Mouse (Mus musculus) cortical plate, adult 2 months (tissue): ENCODE results near the gene Mxd4. TPM values are rescaled to one million over a fixed set of nuclear protein-coding genes. Genes with fewer than 3 reads are reported as not detected.

Source experiments
- H3K27ac ChIP-seq: fragments of 200-500 bp; 2 replicates; pipeline ENCODE4 v1.5.1; 2012; ENCODE audit warnings: low read length, control low read depth, inconsistent platforms; ENCODE audit not compliant: insufficient read depth
- H3K4me1 ChIP-seq: fragments of 200-500 bp; 2 replicates; pipeline ENCODE4 v1.6.1; 2011; ENCODE audit warnings: low read length; ENCODE audit not compliant: control insufficient read depth, insufficient read depth
- H3K4me3 ChIP-seq: fragments of 200-500 bp; 2 replicates; pipeline ENCODE4 v1.5.1; 2011; ENCODE audit warnings: mild to moderate bottlenecking, low read length, control low read depth; ENCODE audit not compliant: insufficient read depth
- CTCF ChIP-seq: fragments of 200-500 bp; IDR thresholded peaks from 2 replicates; pipeline ENCODE4 v1.5.1; 2011; ENCODE audit warnings: mild to moderate bottlenecking, control low read depth, low read length; ENCODE audit not compliant: insufficient read depth; ENCODE audit errors: extremely low read depth
- POLR2A ChIP-seq: fragments of 200-500 bp; IDR thresholded peaks from 2 replicates; pipeline ENCODE4 v1.6.1; 2011; ENCODE audit warnings: mild to moderate bottlenecking, low read length, control low read depth; ENCODE audit not compliant: insufficient read depth; ENCODE audit errors: extremely low read depth
- polyA plus RNA-seq: library from polyadenylated mRNA; depleted of rRNA; stranded (reverse); fragments of >200 nt; gene quantifications from 2 replicates; pipeline ENCODE4 v1.2.3, GENCODE M21; 2012; rRNA removed

Gene Mxd4
- 93.6 and 95.3 TPM in 2 replicates for polyA plus RNA-seq

GRCm38 (mm10) chr5:34187601-34188316, at the start of gene Mxd4:
Gene Mxd4 (minus strand): TSS chr5:34187720.
- TF ChIP-seq POLR2A (peak; percentile 88), CTCF (no peak)
- Histone ChIP-seq H3K4me1 (peaks cover 12% of the 10 kb centered on the region), H3K4me3 (peak within 1 kb of the TSS; percentile 76), H3K27ac (peak within 1 kb of the TSS; percentile 82)

DNA sequence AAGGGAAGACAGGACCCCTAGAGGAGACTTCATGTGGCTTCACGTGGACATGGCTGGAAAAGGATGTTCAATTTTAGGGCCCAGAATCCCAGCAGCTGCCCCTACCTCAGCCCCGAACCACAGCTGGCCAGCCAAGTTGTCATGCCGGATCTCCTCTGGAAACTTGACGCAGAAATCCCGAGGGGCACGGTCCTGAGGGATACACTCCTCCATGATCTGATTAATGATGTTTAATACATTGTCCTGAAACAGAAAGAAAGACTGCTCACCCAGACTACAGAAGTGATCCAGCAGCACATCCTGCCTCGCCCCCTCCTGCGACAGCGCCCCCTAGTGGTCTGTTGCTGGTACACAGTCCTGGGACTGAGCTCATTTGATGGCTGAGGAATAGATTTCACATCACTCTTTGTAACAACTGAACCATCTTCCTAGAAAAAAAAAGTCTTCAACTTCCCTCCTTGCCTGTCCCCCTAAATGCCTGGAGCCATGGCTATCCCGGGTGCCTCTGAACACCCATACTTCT, 48.4 kb upstream of the Mxd4 start:
- Histone ChIP-seq H3K4me3 (no peak overlapping the region), H3K4me1 (peaks cover 15% of the 10 kb centered on the region), H3K27ac (no peak overlapping the region)
- TF ChIP-seq CTCF = peak; percentile 75
- TF ChIP-seq POLR2A = no peak

- no peak overlapping the region for H3K4me3 ChIP-seq
- TF ChIP-seq CTCF (no peak), POLR2A (no peak)
- peaks cover 15% of the 10 kb centered on the region for H3K4me1 ChIP-seq
- H3K27ac ChIP-seq = no peak overlapping the region
Observed at GRCm38 (mm10) chr5:34235056-34235455, 47.5 kb upstream of the Mxd4 start.

DNA sequence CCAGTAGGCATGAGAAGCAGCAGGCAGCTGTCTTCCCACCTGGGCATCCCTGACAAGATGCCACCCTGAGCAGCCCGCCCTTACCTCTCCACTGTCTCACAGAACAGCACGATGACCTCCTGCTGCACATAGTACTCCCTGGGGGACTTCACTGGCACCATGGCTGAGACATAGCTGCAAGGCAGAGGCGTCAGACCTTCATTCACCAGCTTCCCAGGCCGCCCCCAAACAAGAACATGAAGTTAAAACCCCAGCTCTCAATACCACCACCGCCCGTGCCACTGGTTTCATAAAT, 45.6 kb upstream of the Mxd4 start:
- peak overlapping the region; percentile 15; the same call in 1 of the 2 replicates for H3K27ac ChIP-seq
- no peak for TF ChIP-seq CTCF
- no peak for TF ChIP-seq POLR2A
- H3K4me3 ChIP-seq = no peak overlapping the region
- peaks cover 14% of the 10 kb centered on the region for H3K4me1 ChIP-seq

DNA sequence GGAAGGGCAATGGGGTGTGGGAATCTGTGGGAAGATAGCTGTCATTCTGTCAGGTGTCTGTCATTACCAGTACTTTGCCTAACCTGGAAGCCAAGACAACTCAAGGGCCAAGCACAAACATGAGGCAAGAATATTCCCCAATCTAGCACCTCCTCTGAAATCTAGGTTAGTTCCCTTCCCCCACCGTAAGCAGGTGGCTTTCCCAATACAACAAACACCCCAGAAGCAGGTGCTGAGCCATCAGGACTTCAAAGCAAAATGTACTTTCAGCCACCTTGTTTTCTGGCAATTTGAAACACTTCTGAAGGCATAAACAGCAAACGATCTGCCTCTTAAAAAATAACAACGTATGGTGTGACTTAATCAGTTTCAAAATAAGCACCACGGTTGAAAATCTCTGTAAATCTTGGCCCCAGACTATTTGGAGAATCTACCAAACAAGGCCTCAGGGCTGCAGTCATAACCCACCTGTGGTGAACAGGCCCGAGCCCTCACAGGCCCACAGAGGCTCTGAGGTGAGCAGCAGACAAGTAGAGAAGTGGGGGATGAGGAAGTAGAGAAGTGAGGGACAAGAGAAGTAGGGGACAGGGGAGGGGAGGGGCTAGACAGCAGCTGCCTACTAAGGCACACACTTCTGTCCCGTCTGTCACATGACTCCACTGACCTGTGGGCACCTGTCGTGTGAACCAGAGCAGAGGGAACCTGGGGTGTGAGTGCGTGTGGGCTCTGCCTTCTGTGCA, 45.1 kb upstream of the Mxd4 start:
- Histone ChIP-seq H3K4me1 (peaks cover 9% of the 10 kb centered on the region), H3K4me3 (no peak overlapping the region), H3K27ac (peak overlapping the region; percentile 15; the same call in 1 of the 2 replicates)
- TF ChIP-seq POLR2A = no peak
- TF ChIP-seq CTCF = no peak

DNA sequence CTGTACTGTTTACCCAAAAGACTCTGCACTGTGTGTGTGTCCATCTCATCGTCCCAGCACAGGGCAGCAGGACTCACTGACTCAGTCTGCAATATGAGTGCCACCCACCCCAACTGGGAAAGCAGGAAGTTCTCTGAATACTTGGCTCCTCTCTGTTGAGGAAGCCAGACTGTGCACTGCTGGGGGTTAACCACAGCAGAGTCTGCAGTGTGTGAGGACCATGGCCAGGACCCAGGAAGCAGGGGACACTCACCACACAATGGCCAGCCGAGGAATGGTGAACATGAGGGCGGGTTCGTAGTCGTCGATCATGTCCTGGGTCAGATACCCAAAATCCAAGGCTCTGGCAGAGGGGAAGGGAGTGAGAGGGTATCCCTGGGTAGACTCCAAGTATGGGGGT, 44.4 kb upstream of the Mxd4 start:
- H3K4me3 ChIP-seq = no peak overlapping the region
- TF ChIP-seq POLR2A = no peak
- no peak for TF ChIP-seq CTCF
- peaks cover 8% of the 10 kb centered on the region for H3K4me1 ChIP-seq
- H3K27ac ChIP-seq = no peak overlapping the region

- TF ChIP-seq POLR2A (no peak), CTCF (no peak)
- H3K4me1 ChIP-seq = peaks cover 8% of the 10 kb centered on the region
- H3K4me3 ChIP-seq = no peak overlapping the region
- no peak overlapping the region for H3K27ac ChIP-seq
Observed at GRCm38 (mm10) chr5:34230599-34231485, 43.3 kb upstream of the Mxd4 start.

- peaks cover 8% of the 10 kb centered on the region for H3K4me1 ChIP-seq
- H3K27ac ChIP-seq = no peak overlapping the region
- no peak overlapping the region for H3K4me3 ChIP-seq
- TF ChIP-seq POLR2A (no peak), CTCF (no peak)
Observed at GRCm38 (mm10) chr5:34229503-34229902, 42.0 kb upstream of the Mxd4 start.

DNA sequence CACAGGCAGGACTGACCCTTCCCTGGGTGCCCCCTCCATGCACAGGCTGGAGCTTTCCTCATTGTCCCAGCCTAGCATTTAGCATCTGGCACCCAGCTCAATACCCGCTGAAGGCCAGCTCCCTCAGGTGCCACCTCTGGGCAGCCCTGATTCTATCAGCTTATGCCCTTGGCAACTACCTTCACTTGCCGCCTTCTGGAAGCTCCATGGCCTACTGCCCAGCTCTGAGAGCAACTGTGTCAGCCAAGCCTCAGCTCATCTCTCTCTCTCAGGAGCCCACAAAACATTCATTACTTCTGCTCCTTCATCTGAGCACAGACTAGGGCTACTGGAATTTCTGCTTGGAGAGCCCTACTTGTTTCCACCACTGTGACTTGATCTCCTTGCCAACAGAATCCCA, 38.0 kb upstream of the Mxd4 start:
- no peak overlapping the region for H3K4me3 ChIP-seq
- H3K27ac ChIP-seq = no peak overlapping the region
- no peak for TF ChIP-seq CTCF
- TF ChIP-seq POLR2A = no peak
- H3K4me1 ChIP-seq = no peaks in the 10 kb centered on the region; the same call in 1 of the 2 replicates

GRCm38 (mm10) chr5:34224515-34224914, 37.0 kb upstream of the Mxd4 start:
- Histone ChIP-seq H3K4me3 (no peak overlapping the region), H3K4me1 (no peaks in the 10 kb centered on the region; the same call in 1 of the 2 replicates), H3K27ac (no peak overlapping the region)
- TF ChIP-seq CTCF = no peak
- TF ChIP-seq POLR2A = no peak
